Mouse (Mus musculus) midbrain, embryonic 16.5 days (tissue): ENCODE measurements around the gene Npb. TPM values are rescaled to one million over a fixed set of nuclear protein-coding genes. Genes with fewer than 3 reads are reported as not detected.

Experiments used
- ATAC-seq: fragments of 200-750 bp; cut with Nextera tagmentation; 2 replicates; pipeline ENCODE4 v1.8.0; 2017; ENCODE audit warnings: moderate TSS enrichment
- H3K27ac ChIP-seq: fragments of 300-500 bp; sonication (generic); 2 replicates; pipeline ENCODE4 v1.5.1; 2014; ENCODE audit warnings: mild to moderate bottlenecking, low read length, mixed read lengths
- H3K27me3 ChIP-seq: fragments of 300-500 bp; sonication (generic); 2 replicates; pipeline ENCODE4 v1.6.1; 2014; ENCODE audit warnings: low read depth, low read length, mixed read lengths; ENCODE audit not compliant: control insufficient read depth, insufficient read depth
- H3K36me3 ChIP-seq: fragments of 300-500 bp; sonication (generic); 2 replicates; pipeline ENCODE4 v1.6.1; 2014; ENCODE audit warnings: mild to moderate bottlenecking, low read length, moderate library complexity, mixed read lengths; ENCODE audit not compliant: control insufficient read depth, insufficient read depth
- H3K4me1 ChIP-seq: fragments of 300-500 bp; sonication (generic); 2 replicates; pipeline ENCODE4 v1.6.1; 2014; ENCODE audit warnings: mild to moderate bottlenecking, low read length, mixed read lengths; ENCODE audit not compliant: control insufficient read depth, insufficient read depth
- H3K4me2 ChIP-seq: fragments of 300-500 bp; sonication (generic); 2 replicates; pipeline ENCODE4 v1.6.1; 2014; ENCODE audit warnings: mild to moderate bottlenecking, low read length, mixed read lengths
- H3K4me3 ChIP-seq: fragments of 300-500 bp; sonication (generic); 2 replicates; pipeline ENCODE4 v1.5.1; 2014; ENCODE audit warnings: low read depth, mild to moderate bottlenecking, low read length, moderate library complexity, mixed read lengths
- H3K9ac ChIP-seq: fragments of 300-500 bp; sonication (generic); 2 replicates; pipeline ENCODE4 v1.6.1; 2014; ENCODE audit warnings: low read depth, low read length, mixed read lengths
- H3K9me3 ChIP-seq: fragments of 300-500 bp; sonication (generic); replicated peaks from 2 replicates; pipeline ENCODE4 v1.6.1; 2014; ENCODE audit warnings: mild to moderate bottlenecking, low read length, mixed read lengths; ENCODE audit not compliant: control insufficient read depth, poor library complexity, severe bottlenecking
- WGBS: fragments of 180-500 bp; shearing (Covaris S2); extraction: QIAGEN DNeasy Blood & Tissue Kit; methylation state at CpG from one replicate; pipeline ENCODE4 v1.1.7; 2014; 5-methylcytosine and 5-hydroxymethylcytosine counted together
- microRNA-seq: library from miRNA; unstranded; fragments of <30 nt; microRNA quantifications from one replicate; pipeline ENCODE4, GENCODE M21; 2017
- polyA plus RNA-seq: library from polyadenylated mRNA; unstranded; fragments of >200 nt; fragmentation: Nextera tagmentation; extraction: Ambion mirVana; gene quantifications from 2 replicates; pipeline ENCODE4 v1.2.1, GENCODE M21; 2015

Gene Npb
- polyA plus RNA-seq, 1 experiment from 2014 or later = not detected

GRCm38 (mm10) chr11:120648001-120648476, 39.8 kb downstream of the Npb start, which contains the start of gene Myadml2:
Gene Myadml2 (minus strand): TSS chr11:120648158.
- ATAC-seq = no peak
- H3K36me3 ChIP-seq = no peaks in the 10 kb centered on the region
- H3K9me3 ChIP-seq = no peaks in the 10 kb centered on the region
- H3K4me3 ChIP-seq = peak within 1 kb of the TSS; percentile 24
- peak within 1 kb of the TSS; percentile 50 for H3K4me2 ChIP-seq
- no peaks in the 10 kb centered on the region; the same call in 1 of the 2 replicates for H3K27me3 ChIP-seq
- H3K9ac ChIP-seq = peak within 1 kb of the TSS; percentile 13
- WGBS = 5% methylated on average over 13 of the region's 13 CpGs
- peaks cover 5% of the 10 kb centered on the region; the same call in 1 of the 2 replicates for H3K4me1 ChIP-seq
- no peak within 1 kb of the TSS for H3K27ac ChIP-seq

- ATAC-seq = no peak
- Histone ChIP-seq H3K9ac (no peak overlapping the region), H3K4me3 (no peak overlapping the region), H3K27ac (no peak overlapping the region), H3K36me3 (no peaks in the 10 kb centered on the region), H3K9me3 (no peaks in the 10 kb centered on the region), H3K27me3 (peaks cover 4% of the 10 kb centered on the region; the same call in 1 of the 2 replicates), H3K4me2 (no peak overlapping the region), H3K4me1 (0 out of 2 replicates have a peak, but pooled peaks cover 2% of the 10 kb centered on the region)
- WGBS = 70% methylated on average over 3 of the region's 3 CpGs
Observed at GRCm38 (mm10) chr11:120651872-120652271, 43.6 kb downstream of the Npb start.

DNA sequence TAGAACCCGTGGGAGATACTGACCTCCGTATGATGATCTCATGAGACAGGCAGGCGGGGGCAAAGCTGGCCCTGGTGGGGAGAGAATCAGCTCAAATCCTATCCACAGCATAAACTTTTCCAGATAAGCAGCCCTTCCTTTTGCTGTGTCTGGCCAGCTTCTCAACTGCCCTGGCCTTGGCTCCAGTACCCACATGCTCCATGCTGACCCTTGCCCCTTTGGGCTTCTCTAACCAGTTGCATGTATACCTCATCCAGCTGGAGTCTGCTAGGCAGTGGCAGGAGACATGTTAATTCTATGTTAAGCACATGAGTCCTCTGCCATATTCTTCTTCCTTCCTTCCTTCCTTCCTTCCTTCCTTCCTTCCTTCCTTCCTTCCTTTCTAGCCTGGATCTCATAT, 46.5 kb downstream of the Npb start:
- no peaks in the 10 kb centered on the region for H3K9me3 ChIP-seq
- 88% methylated on average over 3 of the region's 3 CpGs for WGBS
- H3K4me2 ChIP-seq = no peak overlapping the region
- ATAC-seq = no peak
- no peaks in the 10 kb centered on the region; the same call in 1 of the 2 replicates for H3K4me1 ChIP-seq
- H3K4me3 ChIP-seq = no peak overlapping the region
- peaks cover 33% of the 10 kb centered on the region for H3K27me3 ChIP-seq
- no peaks in the 10 kb centered on the region for H3K36me3 ChIP-seq
- H3K9ac ChIP-seq = no peak overlapping the region
- H3K27ac ChIP-seq = no peak overlapping the region

GRCm38 (mm10) chr11:120657301-120657700, 49.0 kb downstream of the Npb start:
- Histone ChIP-seq H3K4me2 (no peak overlapping the region), H3K9ac (no peak overlapping the region), H3K4me3 (no peak overlapping the region), H3K36me3 (no peaks in the 10 kb centered on the region), H3K27me3 (peaks cover 58% of the 10 kb centered on the region), H3K9me3 (no peaks in the 10 kb centered on the region), H3K27ac (no peak overlapping the region), H3K4me1 (peaks cover 11% of the 10 kb centered on the region; the same call in 1 of the 2 replicates)
- ATAC-seq = no peak
- 91% methylated on average over 4 of the region's 4 CpGs for WGBS

Small RNA genes within 50 kb of the gene (microRNA-seq; reads per million reads assigned to microRNA genes)
- gene Mir6936 = 1.6 reads per million

Other genes starting within 250 kb of the Npb start
- gene Fscn2, start 246.9 kb upstream of the Npb start, polyA plus RNA-seq = 1.2 and 1.3 TPM in 2 replicates
- gene Faap100, start 229.7 kb upstream of the Npb start, polyA plus RNA-seq = 119 and 126 TPM in 2 replicates
- gene Nploc4, start 170.8 kb upstream of the Npb start, polyA plus RNA-seq = 28.7 and 30.4 TPM in 2 replicates
- gene Tspan10, start 165.8 kb upstream of the Npb start, polyA plus RNA-seq = not detected in 2 replicates
- gene Pde6g, start 155.0 kb upstream of the Npb start, polyA plus RNA-seq = 0.34 and 0.36 TPM in 2 replicates
- 10.9 and 11.7 TPM in 2 replicates for gene Oxld1, start 150.4 kb upstream of the Npb start, polyA plus RNA-seq
- gene Ccdc137, start 150.4 kb upstream of the Npb start, polyA plus RNA-seq = 25.4 and 28.2 TPM in 2 replicates
- 51.5 and 58.7 TPM in 2 replicates for gene Arl16, start 140.9 kb upstream of the Npb start, polyA plus RNA-seq
- gene Mrpl12, start 123.9 kb upstream of the Npb start, polyA plus RNA-seq = 118 and 130 TPM in 2 replicates
- 23.1 and 24.8 TPM in 2 replicates for gene Slc25a10, start 116.6 kb upstream of the Npb start, polyA plus RNA-seq
- gene Gcgr, start 77.8 kb upstream of the Npb start, polyA plus RNA-seq = 0.13 and 0.31 TPM in 2 replicates
- gene Mcrip1, start 58.8 kb upstream of the Npb start, polyA plus RNA-seq = 232 and 233 TPM in 2 replicates
- not detected in 2 replicates for gene Ppp1r27, start 57.3 kb upstream of the Npb start, polyA plus RNA-seq
- gene P4hb, start 35.2 kb upstream of the Npb start, polyA plus RNA-seq = 233 and 257 TPM in 2 replicates
- 439 and 443 TPM in 2 replicates for gene Arhgdia, start 26.9 kb upstream of the Npb start, polyA plus RNA-seq
- 194 and 223 TPM in 2 replicates for gene Alyref, start 10.1 kb upstream of the Npb start, polyA plus RNA-seq
- gene Anapc11, start 10.1 kb upstream of the Npb start, polyA plus RNA-seq = 189 and 196 TPM in 2 replicates
- 218 and 239 TPM in 2 replicates for gene Pcyt2, start 9.5 kb downstream of the Npb start, polyA plus RNA-seq
- gene Sirt7, start 16.8 kb downstream of the Npb start, polyA plus RNA-seq = 39.3 and 46.2 TPM in 2 replicates
- 37.5 and 39.1 TPM in 2 replicates for gene Mafg, start 25.1 kb downstream of the Npb start, polyA plus RNA-seq
- gene Pycr1, start 35.3 kb downstream of the Npb start, polyA plus RNA-seq = 18.1 TPM in 2 replicates
- gene Myadml2, start 39.7 kb downstream of the Npb start, polyA plus RNA-seq = 1.1 TPM in 2 replicates
- gene Notum, start 52.7 kb downstream of the Npb start, polyA plus RNA-seq = 1.1 and 1.9 TPM in 2 replicates
- 144 and 145 TPM in 2 replicates for gene Aspscr1, start 64.5 kb downstream of the Npb start, polyA plus RNA-seq
- gene Cenpx, start 105.3 kb downstream of the Npb start, polyA plus RNA-seq = 88.8 and 92.2 TPM in 2 replicates
- 86.6 and 87.9 TPM in 2 replicates for gene Lrrc45, start 105.4 kb downstream of the Npb start, polyA plus RNA-seq
- gene Rac3, start 113.0 kb downstream of the Npb start, polyA plus RNA-seq = 624 and 719 TPM in 2 replicates
- gene Dcxr, start 118.8 kb downstream of the Npb start, polyA plus RNA-seq = 5.8 and 7.0 TPM in 2 replicates
- gene Cbr2, start 123.6 kb downstream of the Npb start, polyA plus RNA-seq = 0.87 and 1.6 TPM in 2 replicates
- 1.3 and 2.8 TPM in 2 replicates for gene Hmga1b, start 154.3 kb downstream of the Npb start, polyA plus RNA-seq
- 133 and 145 TPM in 2 replicates for gene Rfng, start 175.7 kb downstream of the Npb start, polyA plus RNA-seq
- gene Gps1, start 175.8 kb downstream of the Npb start, polyA plus RNA-seq = 270 and 288 TPM in 2 replicates
- 38.1 and 42.2 TPM in 2 replicates for gene Dus1l, start 187.9 kb downstream of the Npb start, polyA plus RNA-seq
- 102 and 108 TPM in 2 replicates for gene Fasn, start 216.1 kb downstream of the Npb start, polyA plus RNA-seq